Mouse (Mus musculus) embryonic fibroblast, embryonic 13.5 days (primary cell): Measurements from ENCODE around the gene Ubash3b.

Source experiments
- CTCF ChIP-seq: IDR thresholded peaks from 2 replicates; pipeline ENCODE4 v1.5.1; 2011; ENCODE audit warnings: mild to moderate bottlenecking, control low read depth, low read length, moderate library complexity, borderline replicate concordance; ENCODE audit not compliant: insufficient read depth
- POLR2A ChIP-seq: IDR thresholded peaks from 2 replicates; pipeline ENCODE4 v1.6.1; 2011; ENCODE audit warnings: low read depth, mild to moderate bottlenecking, control low read depth, low read length, moderate library complexity

- TF ChIP-seq CTCF (no peak), POLR2A (no peak)
Measured at GRCm38 (mm10) chr9:41136273-41136672, 25.2 kb downstream of the Ubash3b start.
